Mouse (Mus musculus): ENCODE data around the gene Pcyt2.

- TF ChIP-seq CTCF (IDR thresholded peaks at IDR 0.05) (no peak), EP300 (IDR thresholded peaks at IDR 0.05) (no peak)
Observed at GRCm38 (mm10) chr11:120626785-120627467, 9.2 kb upstream of the Pcyt2 start.
